Mouse (Mus musculus) small intestine, adult 2 months (tissue): ENCODE measurements around the gene Iqce. TPM values are rescaled to one million over a fixed set of nuclear protein-coding genes. Genes with fewer than 3 reads are reported as not detected.

Experiments
- H3K27ac ChIP-seq: fragments of 200-500 bp; 2 replicates; pipeline ENCODE4 v1.5.1; 2012; ENCODE audit warnings: low read depth, low read length, control low read depth, inconsistent platforms; ENCODE audit not compliant: insufficient read depth
- H3K27me3 ChIP-seq: fragments of 200-500 bp; 2 replicates; pipeline ENCODE4 v1.6.1; 2012; ENCODE audit warnings: mild to moderate bottlenecking, moderate library complexity, low read length, inconsistent platforms; ENCODE audit not compliant: control insufficient read depth, insufficient read depth
- H3K36me3 ChIP-seq: fragments of 200-500 bp; 2 replicates; pipeline ENCODE4 v1.6.1; 2012; ENCODE audit warnings: mild to moderate bottlenecking, low read length, control low read depth, inconsistent platforms; ENCODE audit not compliant: control insufficient read depth, insufficient read depth
- H3K4me1 ChIP-seq: fragments of 200-500 bp; 2 replicates; pipeline ENCODE4 v1.6.1; 2012; ENCODE audit warnings: low read length, inconsistent platforms, mixed read lengths; ENCODE audit not compliant: control insufficient read depth, insufficient read depth, insufficient read length
- H3K4me3 ChIP-seq: fragments of 200-500 bp; 2 replicates; pipeline ENCODE4 v1.5.1; 2012; ENCODE audit warnings: low read depth, mild to moderate bottlenecking, control low read depth, inconsistent platforms, low read length, moderate library complexity
- CTCF ChIP-seq: fragments of 200-500 bp; IDR thresholded peaks from 2 replicates; pipeline ENCODE4 v1.5.1; 2012; ENCODE audit warnings: low read depth, mild to moderate bottlenecking, control low read depth, inconsistent platforms, low read length, moderate library complexity, mixed read lengths; ENCODE audit not compliant: insufficient replicate concordance, insufficient read length; ENCODE audit errors: extremely low read depth
- POLR2A ChIP-seq: fragments of 200-500 bp; IDR thresholded peaks from 2 replicates; pipeline ENCODE4 v1.6.1; 2012; ENCODE audit warnings: low read depth, mild to moderate bottlenecking, control low read depth, inconsistent platforms, low read length, moderate library complexity
- WGBS: fragments of 180-500 bp; shearing (Covaris S2); methylation state at CpG from one replicate; pipeline ENCODE4 v1.1.7; 2018; 5-methylcytosine and 5-hydroxymethylcytosine counted together
- polyA plus RNA-seq: library from polyadenylated mRNA; depleted of rRNA; stranded (reverse); fragments of >200 nt; gene quantifications from 2 replicates; pipeline ENCODE4 v1.2.3, GENCODE M21; 2012; rRNA removed

The Iqce gene
- polyA plus RNA-seq, 1 experiment = 6.9 TPM

GRCm38 (mm10) chr5:140612191-140612590 lies 90.0 kb downstream of the Iqce start:
- H3K27ac ChIP-seq = no peak overlapping the region
- peaks cover 7% of the 10 kb centered on the region; the same call in 1 of the 2 replicates for H3K36me3 ChIP-seq
- H3K4me1 ChIP-seq = peaks cover 34% of the 10 kb centered on the region
- TF ChIP-seq POLR2A (no peak), CTCF (no peak)
- 67% methylated on average over 18 of the region's 18 CpGs for WGBS
- H3K4me3 ChIP-seq = 0 out of 2 replicates have a peak overlapping the region, but pooled peaks have one; percentile 77
- H3K27me3 ChIP-seq = peaks cover 4% of the 10 kb centered on the region; the same call in 1 of the 2 replicates

Other genes with a start within 250 kb of the Iqce start
- 10.5 and 10.6 TPM in 2 replicates for gene Chst12, start 196.8 kb downstream of the Iqce start, polyA plus RNA-seq
- gene Grifin, start 137.3 kb downstream of the Iqce start, polyA plus RNA-seq = not detected in 2 replicates
- gene Lfng, start 95.1 kb downstream of the Iqce start, polyA plus RNA-seq = 25.6 and 29.9 TPM in 2 replicates
- gene Ttyh3, start 53.3 kb downstream of the Iqce start, polyA plus RNA-seq = 35.3 and 72.5 TPM in 2 replicates
- 8.8 and 17.8 TPM in 2 replicates for gene Brat1, start 2.6 kb upstream of the Iqce start, polyA plus RNA-seq
- gene Amz1, start 21.7 kb upstream of the Iqce start, polyA plus RNA-seq = 2.0 and 3.8 TPM in 2 replicates
- 27.8 and 34.8 TPM in 2 replicates for gene Gna12, start 128.1 kb upstream of the Iqce start, polyA plus RNA-seq